Mouse (Mus musculus) neural tube, embryonic 11.5 days (tissue): ENCODE measurements around the gene Caln1. TPM values are rescaled to one million over a fixed set of nuclear protein-coding genes. Genes with fewer than 3 reads are reported as not detected.

Source experiments
- ATAC-seq: fragments of 200-750 bp; cut with Nextera tagmentation; 2 replicates; pipeline ENCODE4 v1.8.0; 2017; ENCODE audit warnings: moderate number of reproducible peaks, mild to moderate bottlenecking, moderate TSS enrichment, moderate library complexity; ENCODE audit not compliant: insufficient read depth, low FRiP score, low TSS enrichment
- DNase-seq: peaks from one replicate; pipeline ENCODE4 v3.0.0-alpha.2; 2015; ENCODE audit warnings: low spot score
- H3K27ac ChIP-seq: fragments of 300-500 bp; sonication (generic); 2 replicates; pipeline ENCODE4 v1.5.1; 2014; ENCODE audit warnings: low read depth, mild to moderate bottlenecking, low read length
- H3K27me3 ChIP-seq: fragments of 300-500 bp; sonication (generic); 2 replicates; pipeline ENCODE4 v1.6.1; 2014; ENCODE audit warnings: mild to moderate bottlenecking, low read length, mixed read lengths; ENCODE audit not compliant: control insufficient read depth, insufficient read depth
- H3K36me3 ChIP-seq: fragments of 300-500 bp; sonication (generic); 2 replicates; pipeline ENCODE4 v1.6.1; 2014; ENCODE audit warnings: mild to moderate bottlenecking, low read length, moderate library complexity, mixed read lengths; ENCODE audit not compliant: control insufficient read depth, insufficient read depth
- H3K4me1 ChIP-seq: fragments of 300-500 bp; sonication (generic); 2 replicates; pipeline ENCODE4 v1.6.1; 2014; ENCODE audit warnings: low read length, mixed read lengths; ENCODE audit not compliant: control insufficient read depth, insufficient read depth
- H3K4me2 ChIP-seq: fragments of 300-500 bp; sonication (generic); 2 replicates; pipeline ENCODE4 v1.6.1; 2014; ENCODE audit warnings: low read depth, mild to moderate bottlenecking, moderate library complexity
- H3K4me3 ChIP-seq: fragments of 300-500 bp; sonication (generic); 2 replicates; pipeline ENCODE4 v1.5.1; 2014; ENCODE audit warnings: low read depth, low read length
- H3K9ac ChIP-seq: fragments of 300-500 bp; sonication (generic); 2 replicates; pipeline ENCODE4 v1.6.1; 2014; ENCODE audit warnings: mild to moderate bottlenecking, low read length
- H3K9me3 ChIP-seq: fragments of 300-500 bp; sonication (generic); 2 replicates; pipeline ENCODE4 v1.6.1; 2016; ENCODE audit warnings: low read length; ENCODE audit not compliant: control insufficient read depth
- WGBS: fragments of 180-500 bp; shearing (Covaris S2); extraction: QIAGEN DNeasy Blood & Tissue Kit; methylation state at CpG from one replicate; pipeline ENCODE4 v1.1.7; 2014; 5-methylcytosine and 5-hydroxymethylcytosine counted together
- polyA plus RNA-seq: library from polyadenylated mRNA; unstranded; fragments of >200 nt; fragmentation: Nextera tagmentation; extraction: Ambion mirVana; gene quantifications from 2 replicates; pipeline ENCODE4 v1.2.1, GENCODE M21; 2014

The Caln1 gene
- polyA plus RNA-seq, 1 experiment from 2014 or later = 0.41 TPM

DNA sequence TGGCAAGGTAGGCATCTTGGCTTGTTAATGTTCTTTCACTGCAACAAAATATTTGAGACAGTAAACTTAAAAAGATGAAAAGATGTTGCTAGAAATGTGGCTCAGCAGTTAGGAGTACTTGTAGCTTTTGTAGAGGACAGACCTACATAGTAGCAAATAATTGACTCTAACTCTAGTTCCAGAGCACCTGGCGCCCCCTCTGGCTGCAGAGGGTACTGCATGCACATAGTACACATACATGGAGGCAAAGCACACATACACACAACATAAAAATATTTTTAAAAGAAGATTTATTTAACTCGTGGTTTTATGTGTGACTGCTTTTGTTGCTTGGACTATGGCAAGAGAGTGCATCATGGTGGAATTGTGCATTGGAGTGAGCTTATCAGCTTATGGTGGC, 151.3 kb downstream of the Caln1 start:
- no peak overlapping the region for H3K4me2 ChIP-seq
- no peaks in the 10 kb centered on the region for H3K4me1 ChIP-seq
- no peaks in the 10 kb centered on the region for H3K27me3 ChIP-seq
- no peaks in the 10 kb centered on the region for H3K9me3 ChIP-seq
- 67% methylated on average over 2 of the region's 2 CpGs for WGBS
- no peak for DNase-seq
- no peak overlapping the region for H3K4me3 ChIP-seq
- H3K36me3 ChIP-seq = no peaks in the 10 kb centered on the region
- ATAC-seq = no peak
- no peak overlapping the region for H3K9ac ChIP-seq
- H3K27ac ChIP-seq = no peak overlapping the region

DNA sequence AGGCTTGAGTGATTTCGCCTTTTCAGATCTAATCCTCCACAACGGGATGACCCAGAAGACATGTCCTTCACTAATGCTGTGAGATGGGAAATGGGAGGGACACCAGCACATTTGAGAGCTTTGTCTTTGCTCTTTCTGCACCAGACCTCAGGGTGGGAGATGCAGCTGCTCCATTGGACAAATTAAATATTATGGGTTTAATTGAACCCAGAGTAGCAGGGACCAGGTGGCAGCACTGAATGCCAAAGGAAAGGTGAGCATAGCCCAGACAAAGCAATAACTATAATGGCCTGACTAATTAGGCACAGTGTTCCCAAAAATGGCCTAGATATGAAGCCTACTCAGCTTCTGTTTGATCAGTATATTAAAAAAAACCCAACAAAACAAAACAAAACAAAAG, 158.2 kb downstream of the Caln1 start:
- DNase-seq = no peak
- Histone ChIP-seq H3K36me3 (no peaks in the 10 kb centered on the region), H3K4me1 (no peaks in the 10 kb centered on the region), H3K9ac (no peak overlapping the region), H3K4me2 (no peak overlapping the region), H3K4me3 (no peak overlapping the region), H3K27ac (no peak overlapping the region), H3K9me3 (no peaks in the 10 kb centered on the region), H3K27me3 (no peaks in the 10 kb centered on the region)
- 97% methylated on average over 2 of the region's 2 CpGs for WGBS
- ATAC-seq = no peak

DNA sequence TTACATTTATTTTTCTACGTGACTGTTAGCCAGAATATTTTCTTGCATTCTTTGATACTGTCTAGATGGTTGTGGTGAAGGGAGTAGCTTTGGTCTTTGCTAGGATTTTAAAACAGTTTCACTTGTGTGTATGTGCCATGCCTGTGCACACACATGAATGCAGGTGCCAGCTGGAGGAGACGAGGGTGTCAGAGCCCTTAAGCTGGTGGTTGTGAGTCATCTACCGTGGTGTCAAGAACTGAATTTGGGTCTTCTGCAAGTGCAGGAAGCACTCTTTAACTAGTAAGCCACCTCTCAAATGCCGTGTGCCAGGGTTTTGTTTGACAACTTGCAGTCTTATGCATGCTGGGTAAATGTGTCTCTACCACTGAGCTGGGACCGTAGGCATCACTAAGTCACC, 178.2 kb downstream of the Caln1 start:
- ATAC-seq (no peak), DNase-seq (no peak)
- no peaks in the 10 kb centered on the region for H3K36me3 ChIP-seq
- no peak overlapping the region for H3K4me3 ChIP-seq
- no peak overlapping the region for H3K4me2 ChIP-seq
- H3K27ac ChIP-seq = no peak overlapping the region
- H3K9me3 ChIP-seq = no peaks in the 10 kb centered on the region
- no peaks in the 10 kb centered on the region for H3K27me3 ChIP-seq
- WGBS = 87% methylated on average over 5 of the region's 5 CpGs
- H3K4me1 ChIP-seq = no peaks in the 10 kb centered on the region
- no peak overlapping the region for H3K9ac ChIP-seq

DNA sequence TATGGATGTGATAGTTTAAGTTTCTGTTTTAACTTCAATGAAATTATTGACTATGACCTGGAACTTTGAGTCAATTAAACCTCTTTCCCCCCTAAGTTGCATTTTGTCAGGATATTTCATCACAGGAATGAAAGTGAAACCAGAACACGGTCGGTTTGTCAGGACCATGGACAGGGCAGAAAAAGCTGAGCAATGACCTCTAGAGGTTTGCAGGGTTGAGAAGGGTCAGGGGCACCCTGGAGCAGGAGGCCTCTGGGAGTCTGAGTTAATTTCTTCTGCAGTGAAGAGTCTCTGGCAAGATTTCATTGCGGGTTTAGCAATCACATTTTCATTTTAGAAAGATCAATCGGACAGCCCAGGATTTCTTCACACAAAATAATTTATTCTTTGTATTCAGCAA, 184.7 kb downstream of the Caln1 start:
- no peak for ATAC-seq
- H3K36me3 ChIP-seq = no peaks in the 10 kb centered on the region
- 60% methylated on average over 4 of the region's 4 CpGs for WGBS
- no peak overlapping the region for H3K4me2 ChIP-seq
- no peaks in the 10 kb centered on the region for H3K27me3 ChIP-seq
- H3K9me3 ChIP-seq = no peaks in the 10 kb centered on the region
- H3K9ac ChIP-seq = no peak overlapping the region
- H3K4me3 ChIP-seq = no peak overlapping the region
- no peak overlapping the region for H3K27ac ChIP-seq
- no peak for DNase-seq
- H3K4me1 ChIP-seq = no peaks in the 10 kb centered on the region

DNA sequence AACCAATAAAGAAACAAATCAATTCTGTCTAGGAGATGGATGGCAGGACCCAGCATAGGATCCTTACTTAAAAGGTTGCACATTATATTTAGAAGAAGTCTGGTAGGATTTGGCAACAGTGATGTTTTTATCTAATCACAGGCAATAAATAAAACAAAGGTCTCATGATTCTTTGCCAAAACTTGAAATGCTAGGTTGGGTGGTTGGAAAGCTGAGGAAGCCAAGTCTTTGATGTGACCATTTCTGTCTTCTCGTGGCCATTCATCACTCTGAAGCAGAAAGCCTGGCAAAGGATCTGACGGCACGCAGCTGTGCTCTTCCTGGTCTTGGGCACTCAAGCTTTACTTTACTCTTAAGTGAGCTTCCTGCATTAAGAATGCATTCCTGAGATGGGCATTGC, 193.9 kb downstream of the Caln1 start:
- ATAC-seq (no peak), DNase-seq (no peak)
- Histone ChIP-seq H3K27ac (no peak overlapping the region), H3K4me1 (no peaks in the 10 kb centered on the region), H3K9me3 (no peaks in the 10 kb centered on the region), H3K27me3 (no peaks in the 10 kb centered on the region), H3K36me3 (no peaks in the 10 kb centered on the region), H3K4me2 (no peak overlapping the region), H3K9ac (no peak overlapping the region), H3K4me3 (no peak overlapping the region)
- WGBS = 74% methylated on average over 3 of the region's 3 CpGs

DNA sequence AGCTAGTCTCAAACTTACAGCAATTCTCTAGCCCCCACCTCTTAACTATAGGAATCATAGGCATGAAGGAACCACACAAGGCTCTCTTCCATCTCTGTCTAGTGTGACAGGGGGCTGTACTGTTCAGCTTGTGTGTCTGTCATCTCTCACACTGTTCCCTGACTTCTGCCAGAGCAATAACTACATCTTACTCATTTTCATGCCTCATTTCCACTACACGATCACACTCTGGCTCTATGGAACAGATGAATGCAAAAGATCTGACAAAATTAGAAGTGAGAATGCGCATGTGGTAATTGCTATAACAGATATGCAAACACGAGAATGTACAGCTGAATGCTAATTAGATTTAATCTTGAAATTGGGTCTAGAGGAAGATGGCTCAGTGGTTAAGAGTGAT, 196.7 kb downstream of the Caln1 start:
- Histone ChIP-seq H3K4me3 (no peak overlapping the region), H3K9ac (no peak overlapping the region), H3K27me3 (no peaks in the 10 kb centered on the region), H3K36me3 (no peaks in the 10 kb centered on the region), H3K4me2 (no peak overlapping the region), H3K9me3 (no peaks in the 10 kb centered on the region), H3K27ac (no peak overlapping the region), H3K4me1 (no peaks in the 10 kb centered on the region)
- no peak for DNase-seq
- no peak for ATAC-seq
- WGBS = 87% methylated on average over 3 of the region's 3 CpGs

DNA sequence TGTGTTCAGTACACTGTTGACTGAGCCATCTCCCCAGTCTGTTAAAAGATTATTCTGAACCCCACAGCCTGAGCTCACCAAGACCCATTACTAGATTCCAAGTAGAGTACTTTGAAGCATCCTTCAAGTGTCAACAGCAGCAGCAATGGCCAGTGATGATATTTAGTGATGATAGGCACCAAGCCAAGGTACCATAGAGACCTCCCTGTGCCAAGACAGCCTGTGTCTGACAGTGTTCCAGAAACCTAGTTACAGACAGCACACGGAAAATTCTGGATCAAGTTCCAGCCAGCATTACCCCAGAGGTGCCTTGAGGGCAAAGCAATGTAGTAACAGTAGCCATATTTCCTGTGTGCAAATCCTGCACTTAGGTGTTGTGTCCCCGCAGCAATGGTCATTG, 208.3 kb downstream of the Caln1 start:
- WGBS = 95% methylated on average over 2 of the region's 2 CpGs
- Histone ChIP-seq H3K27ac (no peak overlapping the region), H3K4me3 (no peak overlapping the region), H3K27me3 (no peaks in the 10 kb centered on the region), H3K9ac (no peak overlapping the region), H3K4me2 (no peak overlapping the region), H3K36me3 (no peaks in the 10 kb centered on the region), H3K4me1 (no peaks in the 10 kb centered on the region), H3K9me3 (no peaks in the 10 kb centered on the region)
- no peak for DNase-seq
- no peak for ATAC-seq

DNA sequence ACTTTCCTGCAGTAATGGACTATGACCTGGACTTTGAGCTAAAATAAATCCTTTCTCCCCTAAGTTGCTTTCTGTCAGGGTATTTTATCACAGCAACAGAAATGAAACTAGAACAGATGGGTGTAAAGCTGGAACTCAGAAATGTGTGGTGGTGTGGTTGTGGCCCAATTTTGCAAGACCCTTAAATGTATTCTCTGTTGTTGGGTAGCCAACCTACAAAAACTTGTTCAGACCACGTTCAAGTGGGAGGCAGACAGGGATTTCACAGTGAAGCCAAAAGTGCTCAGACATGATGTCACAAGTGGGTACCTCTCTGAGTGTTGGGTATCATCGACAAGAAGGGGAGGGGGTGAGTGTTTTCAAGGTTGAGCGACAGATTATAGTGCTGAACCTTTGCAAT, 214.8 kb downstream of the Caln1 start:
- no peak for ATAC-seq
- no peaks in the 10 kb centered on the region for H3K9me3 ChIP-seq
- WGBS = 76% methylated on average over 3 of the region's 3 CpGs

DNA sequence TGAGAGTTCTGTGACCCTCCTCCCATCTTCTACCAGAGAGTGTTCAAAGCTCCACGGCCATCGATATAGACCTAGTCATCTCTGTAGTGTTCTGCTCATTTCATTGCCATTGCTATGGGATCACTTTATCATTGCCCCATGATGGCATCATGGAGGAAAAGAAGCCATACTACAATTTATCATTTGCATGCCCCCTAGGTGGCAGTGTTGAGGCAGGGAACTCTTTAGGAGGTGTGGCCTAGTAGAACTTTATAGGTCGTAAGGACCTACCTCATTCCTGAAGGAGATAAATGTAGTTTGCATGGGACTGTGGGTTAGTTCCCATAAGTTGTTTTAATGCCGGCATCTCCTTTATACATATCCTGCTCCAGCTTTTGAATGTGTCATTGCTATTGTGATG, 217.0 kb downstream of the Caln1 start:
- Histone ChIP-seq H3K9ac (no peak overlapping the region), H3K4me3 (no peak overlapping the region), H3K9me3 (no peaks in the 10 kb centered on the region), H3K4me2 (no peak overlapping the region), H3K36me3 (no peaks in the 10 kb centered on the region), H3K27me3 (no peaks in the 10 kb centered on the region), H3K27ac (no peak overlapping the region), H3K4me1 (no peaks in the 10 kb centered on the region)
- no peak for ATAC-seq
- no peak for DNase-seq
- 90% methylated on average over 4 of the region's 4 CpGs for WGBS

More for the DNA sequence above, 214.8 kb downstream of the Caln1 start:
- H3K27ac ChIP-seq = no peak overlapping the region
- H3K4me3 ChIP-seq = no peak overlapping the region
- no peaks in the 10 kb centered on the region for H3K36me3 ChIP-seq
- H3K4me1 ChIP-seq = no peaks in the 10 kb centered on the region
- no peak overlapping the region for H3K4me2 ChIP-seq
- no peak overlapping the region for H3K9ac ChIP-seq
- no peaks in the 10 kb centered on the region for H3K27me3 ChIP-seq
- DNase-seq = no peak
